Mouse (Mus musculus) intestine, embryonic 14.5 days (tissue): ENCODE results near the gene Lrrtm4. TPM values are rescaled to one million over a fixed set of nuclear protein-coding genes. Genes with fewer than 3 reads are reported as not detected.

ENCODE experiments used
- ATAC-seq: fragments of 200-750 bp; cut with Nextera tagmentation; replicated peaks from 2 replicates; pipeline ENCODE4 v1.8.0; 2017; ENCODE audit warnings: low read depth, moderate number of reproducible peaks, moderate TSS enrichment, moderate library complexity; ENCODE audit not compliant: low FRiP score, low TSS enrichment
- DNase-seq: peaks from one replicate; pipeline ENCODE4 v3.0.0-alpha.2; 2018; ENCODE audit warnings: low spot score
- H3K27ac ChIP-seq: fragments of 300-500 bp; sonication (generic); 2 replicates; pipeline ENCODE4 v1.5.1; 2014; ENCODE audit warnings: low read depth, mild to moderate bottlenecking, control low read depth
- H3K27me3 ChIP-seq: fragments of 300-500 bp; sonication (generic); replicated peaks from 2 replicates; pipeline ENCODE4 v1.6.1; 2014; ENCODE audit warnings: low read length, control low read depth; ENCODE audit not compliant: control insufficient read depth, insufficient read depth
- H3K36me3 ChIP-seq: fragments of 300-500 bp; sonication (generic); 2 replicates; pipeline ENCODE4 v1.6.1; 2014; ENCODE audit warnings: low read length, control low read depth; ENCODE audit not compliant: control insufficient read depth, insufficient read depth
- H3K4me1 ChIP-seq: fragments of 300-500 bp; sonication (generic); replicated peaks from 2 replicates; pipeline ENCODE4 v1.6.1; 2014; ENCODE audit warnings: low read length, control low read depth, mixed read lengths; ENCODE audit not compliant: control insufficient read depth, insufficient read depth
- H3K4me2 ChIP-seq: fragments of 300-500 bp; sonication (generic); 2 replicates; pipeline ENCODE4 v1.6.1; 2014; ENCODE audit warnings: low read length
- H3K4me3 ChIP-seq: fragments of 300-500 bp; sonication (generic); 2 replicates; pipeline ENCODE4 v1.5.1; 2014; ENCODE audit warnings: low read depth, low read length, control low read depth, mixed read lengths
- H3K9ac ChIP-seq: fragments of 300-500 bp; sonication (generic); 2 replicates; pipeline ENCODE4 v1.6.1; 2014; ENCODE audit warnings: mild to moderate bottlenecking, low read length
- H3K9me3 ChIP-seq: fragments of 300-500 bp; sonication (generic); 2 replicates; pipeline ENCODE4 v1.6.1; 2016; ENCODE audit warnings: low read length, control low read depth; ENCODE audit not compliant: control insufficient read depth
- WGBS: fragments of 180-500 bp; shearing (Covaris S2); extraction: QIAGEN DNeasy Blood & Tissue Kit; methylation state at CpG from one replicate; pipeline ENCODE4 v1.1.7; 2014; 5-methylcytosine and 5-hydroxymethylcytosine counted together
- polyA plus RNA-seq: library from polyadenylated mRNA; unstranded; fragments of >200 nt; fragmentation: Nextera tagmentation; extraction: Ambion mirVana; gene quantifications from 2 replicates; pipeline ENCODE4 v1.2.1, GENCODE M21; 2014

Lrrtm4 gene
- polyA plus RNA-seq, 1 experiment from 2014 or later = 1.8 TPM

DNA sequence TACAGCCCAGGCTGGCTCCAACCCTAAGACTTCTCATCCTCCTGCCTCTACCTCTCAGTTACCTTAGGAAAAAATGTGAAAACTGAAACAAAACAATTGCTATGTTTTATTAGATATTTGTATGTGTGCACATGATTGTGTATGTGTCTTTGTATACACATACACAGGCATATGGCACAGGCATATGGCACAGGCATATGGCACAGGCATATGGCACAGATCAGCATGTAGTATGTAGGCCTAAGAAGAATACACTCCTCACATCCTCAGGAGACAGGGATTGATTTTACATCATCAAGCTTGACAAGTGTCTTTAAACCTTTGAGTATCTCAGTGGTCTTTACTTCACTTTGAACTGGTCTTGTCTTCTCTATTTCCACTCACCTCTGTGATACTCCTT, 531.2 kb downstream of the Lrrtm4 start:
- Histone ChIP-seq H3K4me3 (no peak overlapping the region), H3K36me3 (no peaks in the 10 kb centered on the region)
- ATAC-seq = no peak

GRCm38 (mm10) chr6:80553398-80553797, 534.7 kb downstream of the Lrrtm4 start:
- Histone ChIP-seq H3K27ac (no peak overlapping the region), H3K36me3 (no peaks in the 10 kb centered on the region), H3K4me3 (no peak overlapping the region), H3K9me3 (no peaks in the 10 kb centered on the region), H3K9ac (no peak overlapping the region), H3K27me3 (no peaks in the 10 kb centered on the region), H3K4me2 (no peak overlapping the region), H3K4me1 (no peaks in the 10 kb centered on the region)
- DNase-seq (no peak), ATAC-seq (no peak)
- WGBS = 92% methylated on average over 2 of the region's 2 CpGs

More for the DNA sequence above, 531.2 kb downstream of the Lrrtm4 start:
- H3K9ac ChIP-seq = no peak overlapping the region
- no peak overlapping the region for H3K27ac ChIP-seq
- DNase-seq = no peak
- H3K9me3 ChIP-seq = no peaks in the 10 kb centered on the region
- H3K4me2 ChIP-seq = no peak overlapping the region
- no peaks in the 10 kb centered on the region for H3K27me3 ChIP-seq
- H3K4me1 ChIP-seq = no peaks in the 10 kb centered on the region

GRCm38 (mm10) chr6:80554991-80555390, 536.3 kb downstream of the Lrrtm4 start:
- no peaks in the 10 kb centered on the region for H3K4me1 ChIP-seq
- ATAC-seq (no peak), DNase-seq (no peak)
- no peak overlapping the region for H3K4me2 ChIP-seq
- H3K27ac ChIP-seq = no peak overlapping the region
- no peaks in the 10 kb centered on the region for H3K36me3 ChIP-seq
- no peaks in the 10 kb centered on the region for H3K27me3 ChIP-seq
- no peak overlapping the region for H3K9ac ChIP-seq
- no peaks in the 10 kb centered on the region for H3K9me3 ChIP-seq
- H3K4me3 ChIP-seq = no peak overlapping the region

DNA sequence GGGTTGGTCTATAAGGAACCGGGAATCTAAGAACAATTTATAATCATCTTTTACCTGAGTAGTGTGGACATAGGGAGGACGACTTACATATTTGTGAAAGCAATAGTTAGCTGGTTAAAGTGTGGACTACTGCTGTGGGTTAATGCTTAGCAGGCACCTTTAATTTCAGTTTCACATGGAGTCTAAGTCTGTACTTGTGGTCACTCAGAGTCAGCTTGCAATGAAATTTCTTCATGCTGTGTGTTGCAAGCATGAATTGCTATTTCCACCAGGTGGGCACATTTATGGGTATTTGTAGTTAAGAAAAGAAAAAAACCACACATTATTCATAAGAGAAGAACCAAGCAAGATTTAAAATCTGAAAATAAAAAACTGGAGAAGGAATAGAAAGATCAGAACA, 558.5 kb downstream of the Lrrtm4 start:
- no peaks in the 10 kb centered on the region for H3K27me3 ChIP-seq
- no peak overlapping the region for H3K4me2 ChIP-seq
- H3K27ac ChIP-seq = no peak overlapping the region
- no peaks in the 10 kb centered on the region for H3K9me3 ChIP-seq
- no peak overlapping the region for H3K9ac ChIP-seq
- DNase-seq = no peak
- H3K4me1 ChIP-seq = no peaks in the 10 kb centered on the region
- no peak overlapping the region for H3K4me3 ChIP-seq
- no peaks in the 10 kb centered on the region for H3K36me3 ChIP-seq
- no peak for ATAC-seq
- 92% methylated on average over 2 of the region's 2 CpGs for WGBS

DNA sequence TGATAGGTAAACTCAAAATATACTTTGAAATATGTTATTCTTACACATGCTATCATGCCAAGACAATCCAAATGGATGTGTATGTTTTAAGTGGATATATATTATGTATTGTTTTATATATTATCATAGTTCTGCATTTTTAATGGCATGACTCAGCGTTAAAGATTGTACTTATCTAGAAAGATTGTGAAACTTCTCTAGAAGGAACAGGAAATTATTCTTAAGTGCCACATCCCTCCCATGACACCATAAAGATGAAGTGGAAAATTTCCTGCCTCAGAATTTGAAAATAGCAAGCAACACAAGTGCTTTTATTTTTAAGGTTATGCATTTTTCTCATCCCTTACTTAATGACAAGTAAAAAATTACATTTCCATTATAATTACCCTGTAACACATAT, 563.5 kb downstream of the Lrrtm4 start:
- Histone ChIP-seq H3K9me3 (no peaks in the 10 kb centered on the region), H3K4me1 (no peaks in the 10 kb centered on the region), H3K4me2 (no peak overlapping the region), H3K27me3 (no peaks in the 10 kb centered on the region), H3K4me3 (no peak overlapping the region), H3K36me3 (no peaks in the 10 kb centered on the region), H3K27ac (no peak overlapping the region), H3K9ac (no peak overlapping the region)
- WGBS = 82% methylated on average over 1 of the region's 1 CpGs
- DNase-seq = no peak
- ATAC-seq = no peak

DNA sequence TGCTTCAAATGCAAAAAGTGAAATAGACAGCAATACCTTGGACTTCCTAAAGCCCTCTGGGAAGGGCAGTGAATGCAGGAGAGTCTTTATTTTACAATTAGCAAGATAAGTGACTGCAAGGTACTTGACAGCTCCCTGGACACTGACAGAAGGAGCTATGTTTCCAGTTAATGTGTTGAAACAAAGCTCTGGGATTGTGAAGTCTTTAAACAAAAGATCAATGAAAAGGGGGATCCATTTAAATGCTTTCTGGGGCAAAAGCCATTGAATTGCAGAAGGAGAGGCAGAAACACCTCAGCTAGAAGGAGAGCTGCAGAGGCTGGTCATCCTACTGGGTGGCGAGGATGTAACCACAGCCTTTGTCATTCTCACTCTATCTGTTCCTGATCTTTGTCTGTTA, 571.1 kb downstream of the Lrrtm4 start:
- H3K27ac ChIP-seq = no peak overlapping the region
- H3K27me3 ChIP-seq = no peaks in the 10 kb centered on the region
- no peaks in the 10 kb centered on the region for H3K36me3 ChIP-seq
- no peak overlapping the region for H3K4me3 ChIP-seq
- H3K9me3 ChIP-seq = no peaks in the 10 kb centered on the region
- no peaks in the 10 kb centered on the region for H3K4me1 ChIP-seq
- H3K9ac ChIP-seq = no peak overlapping the region
- no peak for ATAC-seq
- DNase-seq = no peak
- H3K4me2 ChIP-seq = no peak overlapping the region
- 74% methylated on average over 1 of the region's 1 CpGs for WGBS

GRCm38 (mm10) chr6:80619508-80619907, 600.8 kb downstream of the Lrrtm4 start:
- no peak overlapping the region for H3K9ac ChIP-seq
- DNase-seq (no peak), ATAC-seq (no peak)
- WGBS = 88% methylated on average over 2 of the region's 2 CpGs
- H3K4me1 ChIP-seq = no peaks in the 10 kb centered on the region
- H3K27ac ChIP-seq = no peak overlapping the region
- no peaks in the 10 kb centered on the region for H3K27me3 ChIP-seq
- no peak overlapping the region for H3K4me2 ChIP-seq
- no peak overlapping the region for H3K4me3 ChIP-seq
- no peaks in the 10 kb centered on the region for H3K36me3 ChIP-seq
- H3K9me3 ChIP-seq = no peaks in the 10 kb centered on the region

GRCm38 (mm10) chr6:80622676-80623334, 604.1 kb downstream of the Lrrtm4 start:
- Histone ChIP-seq H3K27me3 (no peaks in the 10 kb centered on the region), H3K9me3 (no peaks in the 10 kb centered on the region), H3K27ac (no peak overlapping the region), H3K4me3 (no peak overlapping the region), H3K36me3 (no peaks in the 10 kb centered on the region), H3K4me1 (no peaks in the 10 kb centered on the region), H3K9ac (no peak overlapping the region), H3K4me2 (no peak overlapping the region)
- WGBS = 90% methylated on average over 6 of the region's 6 CpGs
- DNase-seq = no peak
- ATAC-seq = no peak

- Histone ChIP-seq H3K4me3 (no peak overlapping the region), H3K4me2 (no peak overlapping the region), H3K36me3 (no peaks in the 10 kb centered on the region), H3K4me1 (no peaks in the 10 kb centered on the region), H3K9me3 (no peaks in the 10 kb centered on the region), H3K9ac (no peak overlapping the region), H3K27ac (no peak overlapping the region), H3K27me3 (no peaks in the 10 kb centered on the region)
- WGBS = 88% methylated on average over 4 of the region's 4 CpGs
- ATAC-seq (no peak), DNase-seq (no peak)
Observed at GRCm38 (mm10) chr6:80625509-80625908, 606.8 kb downstream of the Lrrtm4 start.
